Comparison of ENCODE assay signal across 16 mouse cellular contexts in the genomic region with DNA sequence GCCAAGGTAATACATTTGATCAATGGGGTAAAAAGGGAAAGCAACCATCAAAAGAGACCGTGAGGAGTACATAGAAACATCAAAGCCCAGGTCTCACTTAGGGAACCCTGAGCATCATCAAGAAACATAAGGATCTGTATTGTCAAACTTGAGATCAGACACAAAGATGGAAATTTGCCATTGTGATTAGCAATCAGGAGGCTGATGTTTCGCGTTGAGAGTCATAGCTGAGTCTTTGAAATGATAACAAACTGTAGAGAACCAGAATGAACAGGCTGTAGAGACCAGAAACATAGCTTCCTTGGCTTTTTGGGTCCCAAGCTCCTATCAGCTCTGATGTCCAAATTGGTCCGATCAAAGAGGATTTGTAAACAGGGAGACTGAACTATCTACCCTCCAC.
"Had no signal": no experiment of that assay in that cellular context is flagged by ENCODE, and none has a peak within 500 bp of the region (broad histone marks: within the 10 kb centered on the region; RNA-seq: fewer than 3 reads in every experiment).

No protein-coding gene starts in this region.

- H3K4me1 ChIP-seq: neural tube, embryonic 13.5 days; neural tube, embryonic 15.5 days had no signal

- DNase-seq: retina, postnatal 1 day; right cerebral cortex, adult 18-20 months; right cerebral cortex, postnatal 14 days; right cerebral cortex, postnatal 25 days; right cerebral cortex, postnatal 4 days; spleen, adult 18-20 months; thymus, adult 18-20 months; thymus, adult 2 months; thymus, postnatal 14 days; thymus, postnatal 25 days; thymus, postnatal 36 days; thymus, postnatal 4 days had no signal

- H3K9ac ChIP-seq: neural tube, embryonic 13.5 days; neural tube, embryonic 15.5 days; stomach, embryonic 15.5 days had no signal

- H3K4me3 ChIP-seq: neural tube, embryonic 13.5 days; neural tube, embryonic 15.5 days; stomach, embryonic 15.5 days had no signal

- H3K4me2 ChIP-seq: neural tube, embryonic 13.5 days; neural tube, embryonic 15.5 days; stomach, embryonic 15.5 days had no signal

- H3K36me3 ChIP-seq: neural tube, embryonic 13.5 days; neural tube, embryonic 15.5 days; stomach, embryonic 15.5 days had no signal

- H3K27me3 ChIP-seq: neural tube, embryonic 13.5 days; neural tube, embryonic 15.5 days; stomach, embryonic 15.5 days had no signal

- H3K9me3 ChIP-seq: neural tube, embryonic 13.5 days; neural tube, embryonic 15.5 days; stomach, embryonic 15.5 days had no signal

- H3K27ac ChIP-seq: neural tube, embryonic 13.5 days; neural tube, embryonic 15.5 days; stomach, embryonic 15.5 days; stomach, postnatal 0 days had no signal
